Mouse (Mus musculus): ENCODE results near the gene Glce.
A peak's percentile ranks its signal among the peaks of the same experiment; 100 is the strongest.

Glce gene

GRCm38 (mm10) chr9:62122508-62123215 lies at the start of gene Glce:
TSS of gene Glce (minus strand) at chr9:62122655.
- peak; percentile 97 for DNase-seq (ENCODE audit: extremely low spot score, low spot score)

- DNase-seq (ENCODE audit: extremely low spot score, low spot score), result no peak
These were observed 49.8 kb upstream of the Glce start for GRCm38 (mm10) chr9:62172239-62172638.

GRCm38 (mm10) chr9:62170921-62171320 lies 48.5 kb upstream of the Glce start:
- DNase-seq (ENCODE audit: extremely low spot score, low spot score), result no peak

GRCm38 (mm10) chr9:62166621-62167020 lies 44.2 kb upstream of the Glce start:
- DNase-seq (ENCODE audit: extremely low spot score, low spot score), result no peak

GRCm38 (mm10) chr9:62166186-62166585 lies 43.7 kb upstream of the Glce start:
- DNase-seq (ENCODE audit: extremely low spot score, low spot score), result peak; percentile 42

- peak; percentile 32 for DNase-seq (ENCODE audit: extremely low spot score, low spot score)
These were observed 40.4 kb upstream of the Glce start for GRCm38 (mm10) chr9:62162889-62163291.

- no peak for DNase-seq (ENCODE audit: extremely low spot score, low spot score)
These were observed 38.3 kb upstream of the Glce start for GRCm38 (mm10) chr9:62160788-62161187.

GRCm38 (mm10) chr9:62158746-62159145 lies 36.3 kb upstream of the Glce start:
- no peak for DNase-seq (ENCODE audit: extremely low spot score, low spot score)

- DNase-seq (ENCODE audit: extremely low spot score, low spot score), result no peak
These were observed 33.4 kb upstream of the Glce start for GRCm38 (mm10) chr9:62155821-62156220.

GRCm38 (mm10) chr9:62155400-62155799 lies 32.9 kb upstream of the Glce start:
- no peak for DNase-seq (ENCODE audit: extremely low spot score, low spot score)

GRCm38 (mm10) chr9:62154956-62155355 lies 32.5 kb upstream of the Glce start:
- DNase-seq (ENCODE audit: extremely low spot score, low spot score), result no peak

- no peak for DNase-seq (ENCODE audit: extremely low spot score, low spot score)
These were observed 32.1 kb upstream of the Glce start for GRCm38 (mm10) chr9:62154551-62154950.

- no peak for DNase-seq (ENCODE audit: extremely low spot score, low spot score)
These were observed 30.8 kb upstream of the Glce start for GRCm38 (mm10) chr9:62153263-62153662.

- no peak for DNase-seq (ENCODE audit: extremely low spot score, low spot score)
These were observed 30.1 kb upstream of the Glce start for GRCm38 (mm10) chr9:62152506-62152905.

- no peak for DNase-seq (ENCODE audit: extremely low spot score, low spot score)
These were observed 22.7 kb upstream of the Glce start for GRCm38 (mm10) chr9:62145198-62145597.

GRCm38 (mm10) chr9:62143428-62143827 lies 21.0 kb upstream of the Glce start:
- DNase-seq (ENCODE audit: extremely low spot score, low spot score), result no peak

GRCm38 (mm10) chr9:62139027-62139426 lies 16.6 kb upstream of the Glce start:
- DNase-seq (ENCODE audit: extremely low spot score, low spot score), result no peak

GRCm38 (mm10) chr9:62137259-62137658 lies 14.8 kb upstream of the Glce start:
- DNase-seq (ENCODE audit: extremely low spot score, low spot score), result no peak

GRCm38 (mm10) chr9:62132005-62132782 lies 9.7 kb upstream of the Glce start:
- DNase-seq (ENCODE audit: extremely low spot score, low spot score), result no peak

GRCm38 (mm10) chr9:62130746-62131145 lies 8.3 kb upstream of the Glce start:
- no peak for DNase-seq (ENCODE audit: extremely low spot score, low spot score)

- DNase-seq (ENCODE audit: extremely low spot score, low spot score), result no peak
These were observed 5.6 kb upstream of the Glce start for GRCm38 (mm10) chr9:62128056-62128455.

GRCm38 (mm10) chr9:62125986-62126575 lies 3.6 kb upstream of the Glce start:
- no peak for DNase-seq (ENCODE audit: extremely low spot score, low spot score)

All from neural tube, embryonic 10.5 days (tissue).